Mouse (Mus musculus) bone marrow, adult 2 months (tissue): ENCODE results near the gene Igfbp5.

Experiments used
- CTCF ChIP-seq: fragments of 200-500 bp; IDR thresholded peaks from 2 replicates; pipeline ENCODE4 v1.5.1; 2011; ENCODE audit warnings: low read length, control low read depth; ENCODE audit not compliant: control insufficient read depth, insufficient read depth
- POLR2A ChIP-seq: fragments of 200-500 bp; IDR thresholded peaks from 2 replicates; pipeline ENCODE4 v1.6.1; 2011; ENCODE audit warnings: low read depth, mild to moderate bottlenecking, control low read depth, low read length, borderline replicate concordance; ENCODE audit not compliant: control insufficient read depth

DNA sequence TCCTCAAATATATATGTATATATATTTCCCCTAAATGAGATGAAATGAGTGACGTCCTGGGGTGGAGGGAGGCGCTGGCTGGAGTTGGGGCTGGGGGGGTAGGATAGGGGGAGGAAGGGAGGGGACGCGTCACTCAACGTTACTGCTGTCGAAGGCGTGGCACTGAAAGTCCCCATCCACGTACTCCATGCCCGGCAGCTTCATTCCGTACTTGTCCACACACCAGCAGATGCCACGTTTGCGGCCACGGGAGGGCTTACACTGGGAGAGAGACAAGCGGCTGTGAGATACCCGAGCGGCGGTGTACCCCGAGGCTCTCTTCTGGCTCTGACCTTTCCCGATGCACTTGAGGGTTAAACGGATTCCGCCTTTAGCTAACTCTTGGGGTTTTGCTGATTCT lies 12.4 kb downstream of the Igfbp5 start:
- TF ChIP-seq CTCF (no peak), POLR2A (no peak)
